Mouse (Mus musculus) heart, embryonic 16.5 days (tissue): Measurements from ENCODE around the gene Slc1a5. TPM values are rescaled to one million over a fixed set of nuclear protein-coding genes. Genes with fewer than 3 reads are reported as not detected.

Experiments
- ATAC-seq: fragments of 200-750 bp; cut with Nextera tagmentation; replicated peaks from 2 replicates; pipeline ENCODE4 v1.8.0; 2017; ENCODE audit warnings: moderate number of reproducible peaks; ENCODE audit not compliant: insufficient read depth, low FRiP score; ENCODE audit errors: extremely low read depth
- H3K27ac ChIP-seq: fragments of 300-500 bp; sonication (generic); 2 replicates; pipeline ENCODE4 v1.5.1; 2014; ENCODE audit warnings: mild to moderate bottlenecking, low read length, control low read depth, moderate library complexity
- H3K27me3 ChIP-seq: fragments of 300-500 bp; sonication (generic); 2 replicates; pipeline ENCODE4 v1.6.1; 2014; ENCODE audit warnings: low read length, mixed read lengths; ENCODE audit not compliant: control insufficient read depth, insufficient read depth
- H3K36me3 ChIP-seq: fragments of 300-500 bp; sonication (generic); 2 replicates; pipeline ENCODE4 v1.6.1; 2014; ENCODE audit not compliant: control insufficient read depth, insufficient read depth
- H3K4me1 ChIP-seq: fragments of 300-500 bp; sonication (generic); 2 replicates; pipeline ENCODE4 v1.6.1; 2014; ENCODE audit warnings: low read length, mixed read lengths; ENCODE audit not compliant: control insufficient read depth, insufficient read depth
- H3K4me2 ChIP-seq: fragments of 300-500 bp; sonication (generic); 2 replicates; pipeline ENCODE4 v1.6.1; 2014; ENCODE audit warnings: low read depth, mild to moderate bottlenecking, control low read depth, low read length
- H3K4me3 ChIP-seq: fragments of 300-500 bp; sonication (generic); 2 replicates; pipeline ENCODE4 v1.5.1; 2014; ENCODE audit warnings: mild to moderate bottlenecking, control low read depth, low read length
- H3K9ac ChIP-seq: fragments of 300-500 bp; sonication (generic); 2 replicates; pipeline ENCODE4 v1.6.1; 2014; ENCODE audit warnings: low read length, control low read depth
- H3K9me3 ChIP-seq: fragments of 300-500 bp; sonication (generic); replicated peaks from 2 replicates; pipeline ENCODE4 v1.6.1; 2016; ENCODE audit warnings: low read length; ENCODE audit not compliant: control insufficient read depth
- WGBS: fragments of 180-500 bp; shearing (Covaris S2); extraction: QIAGEN DNeasy Blood & Tissue Kit; methylation state at CpG from one replicate; pipeline ENCODE4 v1.1.7; 2014; 5-methylcytosine and 5-hydroxymethylcytosine counted together
- polyA plus RNA-seq: library from polyadenylated mRNA; unstranded; fragments of >200 nt; fragmentation: Nextera tagmentation; extraction: Ambion mirVana; gene quantifications from 2 replicates; pipeline ENCODE4 v1.2.1, GENCODE M21; 2015

Slc1a5 gene
- polyA plus RNA-seq, 1 experiment from 2014 or later, result 45.4 TPM

DNA sequence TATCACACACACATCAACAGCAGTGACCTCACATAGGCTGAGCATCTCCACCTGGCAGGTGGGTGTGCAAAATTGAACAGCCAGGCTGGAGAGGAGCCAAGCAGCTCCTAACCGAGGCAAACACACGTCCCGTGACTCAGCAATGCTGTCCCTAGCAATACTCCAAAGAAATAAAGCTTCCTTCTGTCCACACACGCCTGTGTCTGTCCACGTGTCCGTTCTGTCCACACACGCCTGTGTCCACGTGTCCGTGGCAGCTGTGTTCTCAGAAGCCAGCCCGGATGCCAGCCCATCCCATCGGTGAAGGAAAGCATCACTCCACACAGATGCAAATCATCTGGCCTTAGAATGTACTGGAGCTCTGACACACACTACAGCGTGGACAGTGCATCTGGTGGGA, 29.1 kb upstream of the Slc1a5 start:
- no peaks in the 10 kb centered on the region for H3K27me3 ChIP-seq
- 80% methylated on average over 12 of the region's 12 CpGs for WGBS
- no peak for ATAC-seq
- no peak overlapping the region for H3K4me3 ChIP-seq
- H3K27ac ChIP-seq, result no peak overlapping the region
- H3K4me1 ChIP-seq, result no peaks in the 10 kb centered on the region; the same call in 1 of the 2 replicates
- H3K9ac ChIP-seq, result no peak overlapping the region
- peaks cover 22% of the 10 kb centered on the region for H3K36me3 ChIP-seq
- H3K9me3 ChIP-seq, result no peaks in the 10 kb centered on the region
- no peak overlapping the region for H3K4me2 ChIP-seq

DNA sequence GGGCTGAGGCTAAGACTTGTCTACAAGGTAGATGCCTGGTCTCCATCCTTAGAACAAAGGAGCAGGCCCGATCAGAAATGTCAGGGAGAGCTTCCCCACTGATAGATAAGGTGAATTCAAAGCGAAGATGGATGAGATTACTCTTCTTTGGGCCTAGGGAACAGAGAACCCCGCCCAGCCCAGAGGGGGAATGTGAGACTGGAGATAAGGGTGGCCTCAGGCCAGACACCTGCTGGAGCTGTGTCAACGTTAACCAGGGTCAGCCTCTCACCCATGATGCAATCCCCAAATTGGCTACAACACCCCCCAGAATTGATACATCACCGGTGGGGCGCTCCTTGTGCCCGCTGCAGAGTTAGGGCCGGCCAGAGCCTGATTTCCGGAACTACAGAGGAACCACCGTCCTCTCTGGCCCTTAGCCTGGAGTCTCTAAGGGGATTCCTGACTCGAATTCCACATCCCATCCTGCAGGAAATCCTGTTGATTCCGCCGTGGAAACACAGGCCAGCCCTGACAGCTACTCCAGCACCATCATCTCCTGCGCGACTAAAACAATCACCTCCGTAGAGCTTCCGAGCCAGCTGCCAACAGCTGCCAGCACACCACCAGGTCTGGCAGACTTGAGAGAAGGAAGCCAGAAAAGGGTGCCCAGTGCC, 25.6 kb upstream of the Slc1a5 start:
- Histone ChIP-seq H3K4me3 (no peak overlapping the region), H3K9me3 (no peaks in the 10 kb centered on the region), H3K4me2 (no peak overlapping the region), H3K4me1 (no peaks in the 10 kb centered on the region; the same call in 1 of the 2 replicates), H3K27ac (peak overlapping the region; percentile 48), H3K27me3 (no peaks in the 10 kb centered on the region), H3K36me3 (no peaks in the 10 kb centered on the region), H3K9ac (no peak overlapping the region)
- ATAC-seq, result peak; percentile 50; the same call in 1 of the 2 replicates
- 31% methylated on average over 17 of the region's 17 CpGs for WGBS

DNA sequence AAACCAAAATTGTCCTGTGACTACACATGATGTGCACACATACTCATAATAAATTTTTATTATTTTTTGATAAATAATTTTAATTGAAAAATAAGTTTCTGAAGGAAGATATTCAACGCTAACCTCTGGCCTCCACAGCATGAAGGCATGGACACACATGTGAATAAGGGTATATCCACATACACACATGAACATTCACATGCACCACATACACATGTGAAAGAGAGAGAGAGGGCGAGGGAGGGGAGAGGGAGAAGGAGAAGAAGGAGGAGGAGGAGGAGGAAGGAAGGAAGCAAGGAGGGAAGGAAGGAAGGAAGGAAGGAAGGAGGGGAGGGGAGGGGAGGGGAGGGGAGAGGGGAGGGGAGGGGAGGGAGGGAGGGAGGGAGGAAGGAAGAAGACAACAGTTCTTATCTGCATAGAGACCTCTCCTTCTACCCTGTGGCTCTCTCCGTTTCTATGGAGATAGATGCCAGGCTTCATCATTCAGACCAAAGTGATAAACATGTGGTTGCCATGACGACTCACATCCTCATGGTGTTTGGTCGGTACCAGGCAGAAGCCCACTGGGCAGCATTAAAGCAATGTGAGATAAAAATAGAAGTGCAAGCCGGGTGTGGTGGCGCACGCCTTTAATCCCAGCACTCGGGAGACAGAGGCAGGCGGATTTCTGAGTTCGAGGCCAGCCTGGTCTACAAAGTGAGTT, 22.1 kb upstream of the Slc1a5 start:
- no peak overlapping the region for H3K4me3 ChIP-seq
- no peak overlapping the region for H3K27ac ChIP-seq
- 66% methylated on average over 10 of the region's 11 CpGs for WGBS
- no peak overlapping the region for H3K4me2 ChIP-seq
- H3K9me3 ChIP-seq, result no peaks in the 10 kb centered on the region
- H3K27me3 ChIP-seq, result no peaks in the 10 kb centered on the region
- no peak for ATAC-seq
- no peaks in the 10 kb centered on the region for H3K36me3 ChIP-seq
- H3K9ac ChIP-seq, result no peak overlapping the region
- H3K4me1 ChIP-seq, result peaks cover 10% of the 10 kb centered on the region

DNA sequence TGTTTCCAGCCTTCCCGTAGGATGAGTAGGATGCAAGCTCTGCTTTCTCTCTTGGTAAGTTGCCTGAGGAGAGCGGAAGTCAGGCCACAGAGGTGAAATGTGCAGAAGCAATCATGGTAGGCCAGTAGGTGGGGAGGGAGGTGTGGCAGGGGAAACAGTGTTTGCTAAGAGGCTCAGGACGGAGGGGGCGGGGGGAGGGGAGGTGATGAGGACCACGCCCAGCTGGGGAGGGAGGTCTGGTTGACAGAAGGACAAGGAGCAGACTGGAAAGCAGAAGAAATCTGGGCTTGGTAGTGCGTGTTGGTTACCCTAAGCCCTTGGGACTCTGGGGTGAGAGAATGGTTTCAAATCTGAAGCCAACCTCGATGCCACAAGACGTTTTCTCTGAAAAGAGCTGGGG, 20.8 kb upstream of the Slc1a5 start:
- Histone ChIP-seq H3K9ac (no peak overlapping the region), H3K4me3 (no peak overlapping the region), H3K27ac (peak overlapping the region; percentile 21; the same call in 1 of the 2 replicates), H3K9me3 (no peaks in the 10 kb centered on the region), H3K4me1 (peaks cover 10% of the 10 kb centered on the region), H3K27me3 (no peaks in the 10 kb centered on the region), H3K36me3 (no peaks in the 10 kb centered on the region), H3K4me2 (no peak overlapping the region)
- 25% methylated on average over 8 of the region's 8 CpGs for WGBS
- no peak for ATAC-seq

DNA sequence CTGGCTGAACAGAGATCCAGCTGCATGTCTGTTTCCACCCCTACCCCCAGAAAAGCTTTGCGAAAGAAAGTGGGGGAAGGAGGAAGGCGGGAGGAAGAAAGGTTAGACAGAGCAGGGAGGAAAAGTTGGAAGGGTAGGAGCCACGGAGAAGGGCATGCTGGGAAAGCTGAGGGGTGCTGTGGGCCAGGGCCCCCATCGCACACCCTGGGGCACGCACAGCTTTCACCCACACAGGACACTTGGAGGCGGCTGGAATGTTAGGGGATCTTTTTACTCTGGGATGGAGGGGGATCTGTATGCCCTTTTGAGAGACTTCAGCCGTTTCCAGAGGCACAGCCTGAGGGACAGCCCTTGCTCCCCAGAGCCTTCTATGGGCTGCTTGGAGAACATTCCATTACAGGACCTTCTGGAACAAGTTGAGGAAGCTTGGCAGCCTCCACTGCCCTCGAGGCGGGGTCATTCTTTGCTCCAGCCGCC, 20.1 kb upstream of the Slc1a5 start:
- Histone ChIP-seq H3K27ac (peak overlapping the region; percentile 71), H3K9me3 (no peaks in the 10 kb centered on the region), H3K36me3 (no peaks in the 10 kb centered on the region), H3K4me1 (peaks cover 10% of the 10 kb centered on the region), H3K4me2 (peak overlapping the region; percentile 27; the same call in 1 of the 2 replicates), H3K9ac (no peak overlapping the region), H3K27me3 (no peaks in the 10 kb centered on the region), H3K4me3 (no peak overlapping the region)
- ATAC-seq, result peak; percentile 66; the same call in 1 of the 2 replicates
- 35% methylated on average over 10 of the region's 10 CpGs for WGBS

DNA sequence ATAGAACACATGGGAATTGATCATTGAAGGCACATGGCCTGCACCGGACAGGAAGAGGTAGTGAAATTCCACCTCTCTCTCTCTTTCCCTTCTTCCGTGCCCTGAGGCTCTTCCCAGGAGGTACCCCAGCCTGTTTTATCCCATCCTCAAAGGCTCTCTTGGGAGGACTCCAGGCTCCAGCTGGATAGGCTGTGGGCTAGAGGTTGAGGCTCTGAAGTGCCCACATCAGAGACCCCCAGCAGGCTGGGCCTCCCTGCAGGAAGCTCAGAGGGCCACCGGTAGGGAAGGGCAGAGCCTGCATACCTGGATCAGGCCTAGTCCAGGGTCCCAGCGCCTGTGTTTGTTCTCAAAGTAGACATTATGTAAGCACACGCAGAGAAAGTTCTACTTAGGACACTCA, 19.5 kb upstream of the Slc1a5 start:
- H3K27me3 ChIP-seq, result no peaks in the 10 kb centered on the region
- no peak overlapping the region for H3K4me3 ChIP-seq
- no peak overlapping the region for H3K9ac ChIP-seq
- H3K36me3 ChIP-seq, result no peaks in the 10 kb centered on the region
- WGBS, result 59% methylated on average over 5 of the region's 5 CpGs
- ATAC-seq, result no peak
- 0 out of 2 replicates have a peak overlapping the region, but pooled peaks have one; percentile 3 for H3K27ac ChIP-seq
- H3K4me1 ChIP-seq, result peaks cover 10% of the 10 kb centered on the region
- no peak overlapping the region for H3K4me2 ChIP-seq
- H3K9me3 ChIP-seq, result no peaks in the 10 kb centered on the region

DNA sequence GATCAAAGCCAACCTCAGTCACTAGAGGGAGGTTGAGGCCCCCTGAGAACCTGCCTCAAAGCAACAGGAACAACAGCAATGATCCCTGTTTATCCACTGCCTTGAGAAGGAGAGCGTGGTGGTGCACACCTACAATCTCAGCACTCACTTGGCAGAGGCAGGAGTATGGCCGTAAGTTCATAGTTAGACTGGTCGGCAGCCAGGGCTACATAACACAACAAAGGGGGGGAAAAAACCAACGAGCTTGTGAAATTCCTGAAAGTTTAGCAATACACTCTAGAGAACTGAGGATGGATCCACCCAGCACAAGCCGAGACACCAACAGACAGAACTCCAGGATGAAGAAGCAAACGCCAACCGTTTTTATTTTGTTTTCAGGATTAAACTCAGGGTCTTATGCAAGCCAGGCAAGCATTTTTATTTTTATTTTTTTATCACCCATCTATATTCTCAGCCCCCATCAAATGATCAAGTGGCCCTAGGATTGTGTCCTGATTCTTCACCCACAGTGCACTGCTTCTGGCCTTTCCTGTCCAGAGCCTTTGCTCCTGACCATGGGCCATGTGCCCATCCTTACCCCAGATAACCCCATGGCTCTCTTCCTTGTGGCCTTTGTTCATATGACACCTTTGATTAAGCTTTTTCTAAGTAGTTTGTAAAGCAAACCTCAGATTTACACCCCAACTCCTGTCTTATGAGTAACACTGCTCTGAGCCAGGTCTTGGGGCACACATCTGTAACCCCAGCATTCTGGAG, 17.5 kb upstream of the Slc1a5 start:
- H3K4me2 ChIP-seq, result no peak overlapping the region
- H3K27ac ChIP-seq, result no peak overlapping the region
- no peaks in the 10 kb centered on the region for H3K9me3 ChIP-seq
- ATAC-seq, result no peak
- H3K4me1 ChIP-seq, result peaks cover 10% of the 10 kb centered on the region
- H3K9ac ChIP-seq, result no peak overlapping the region
- WGBS, result 82% methylated on average over 7 of the region's 7 CpGs
- no peak overlapping the region for H3K4me3 ChIP-seq
- no peaks in the 10 kb centered on the region for H3K27me3 ChIP-seq
- no peaks in the 10 kb centered on the region for H3K36me3 ChIP-seq

DNA sequence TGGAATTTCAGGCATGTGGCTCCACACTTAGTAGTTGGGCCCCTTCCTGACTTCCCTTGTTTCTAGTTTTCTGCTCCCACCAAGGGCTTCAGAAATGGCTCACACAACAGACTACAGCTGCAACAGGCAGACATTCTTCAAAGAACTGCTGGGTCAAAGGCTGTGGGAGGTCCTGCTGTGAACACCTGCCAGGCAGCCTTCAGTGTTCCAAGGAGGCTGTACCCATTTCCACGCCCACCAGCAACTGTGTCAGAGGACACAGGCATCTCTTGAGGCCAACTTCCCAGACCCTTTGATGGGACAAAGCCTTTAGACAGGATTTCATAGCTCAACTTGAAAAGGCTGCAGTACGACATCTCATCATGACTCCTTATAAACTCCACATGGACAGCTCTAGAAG, 14.7 kb upstream of the Slc1a5 start:
- ATAC-seq, result peak; percentile 54; the same call in 1 of the 2 replicates
- Histone ChIP-seq H3K27ac (no peak overlapping the region), H3K36me3 (no peaks in the 10 kb centered on the region), H3K4me1 (peaks cover 4% of the 10 kb centered on the region), H3K4me2 (no peak overlapping the region), H3K9me3 (no peaks in the 10 kb centered on the region; the same call in 1 of the 2 replicates), H3K4me3 (no peak overlapping the region), H3K9ac (no peak overlapping the region), H3K27me3 (no peaks in the 10 kb centered on the region)
- WGBS, result 62% methylated on average over 2 of the region's 2 CpGs
